Mouse (Mus musculus): ENCODE results near the gene Prkcb. TPM values are rescaled to one million over a fixed set of nuclear protein-coding genes. Genes with fewer than 3 reads are reported as not detected.
A peak's percentile ranks its signal among the peaks of the same experiment; 100 is the strongest.

The Prkcb gene
- polyA plus RNA-seq, 1 experiment from 2014 or later, result 12.7 TPM

DNA sequence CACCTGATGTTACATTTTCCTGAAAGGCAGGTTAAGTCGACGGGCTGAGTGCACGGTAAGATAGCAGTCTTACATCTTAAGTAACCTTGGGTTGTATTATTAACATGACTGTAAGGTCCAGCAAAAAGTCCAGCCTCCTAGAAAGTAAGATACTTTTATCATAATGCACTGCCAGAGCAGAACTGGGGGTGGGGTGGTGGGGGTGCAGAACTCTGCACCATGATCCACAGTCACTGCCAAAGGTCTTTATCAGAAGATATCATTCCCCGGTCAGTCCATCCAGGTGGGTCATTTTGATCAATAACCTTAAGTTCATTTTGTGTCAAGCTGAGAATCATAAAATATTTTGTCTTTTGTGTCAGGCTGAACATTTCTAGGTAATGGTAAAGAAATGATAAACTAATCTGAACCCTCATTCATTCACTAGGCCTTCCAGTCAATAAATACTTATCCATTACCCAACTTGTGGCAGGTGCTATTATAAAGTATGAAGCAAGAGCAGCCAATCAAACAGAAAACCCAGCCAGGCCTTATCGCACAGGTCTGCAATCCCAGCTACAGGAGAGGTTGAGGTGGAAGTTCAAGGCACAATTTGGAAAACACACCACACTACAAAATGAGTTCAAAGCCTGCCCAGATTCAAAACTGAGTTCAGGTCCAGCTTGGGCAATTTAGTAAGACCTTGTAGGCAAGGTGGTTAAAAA lies 369.0 kb downstream of the Prkcb start:
- no peak overlapping the region for H3K9ac ChIP-seq (ENCODE audit: low read length)
- H3K4me2 ChIP-seq (ENCODE audit: low read depth, low read length), result no peak overlapping the region
- H3K4me3 ChIP-seq (replicated peaks; ENCODE audit: low read length), result no peak overlapping the region
- H3K36me3 ChIP-seq (ENCODE audit: control insufficient read depth, insufficient read depth, low read length), result no peaks in the 10 kb centered on the region
- no peaks in the 10 kb centered on the region for H3K9me3 ChIP-seq (replicated peaks; ENCODE audit: control insufficient read depth, low read length)
- no peaks in the 10 kb centered on the region for H3K27me3 ChIP-seq (ENCODE audit: control insufficient read depth, insufficient read depth, low read length)
- 78% methylated on average over 5 of the region's 5 CpGs for WGBS
- ATAC-seq (ENCODE audit: insufficient read depth, low FRiP score), result peak; percentile 44; the same call in 1 of the 2 replicates
- no peak overlapping the region for H3K27ac ChIP-seq (ENCODE audit: low read length)
- no peaks in the 10 kb centered on the region for H3K4me1 ChIP-seq (ENCODE audit: control insufficient read depth, insufficient read depth, low read length)

DNA sequence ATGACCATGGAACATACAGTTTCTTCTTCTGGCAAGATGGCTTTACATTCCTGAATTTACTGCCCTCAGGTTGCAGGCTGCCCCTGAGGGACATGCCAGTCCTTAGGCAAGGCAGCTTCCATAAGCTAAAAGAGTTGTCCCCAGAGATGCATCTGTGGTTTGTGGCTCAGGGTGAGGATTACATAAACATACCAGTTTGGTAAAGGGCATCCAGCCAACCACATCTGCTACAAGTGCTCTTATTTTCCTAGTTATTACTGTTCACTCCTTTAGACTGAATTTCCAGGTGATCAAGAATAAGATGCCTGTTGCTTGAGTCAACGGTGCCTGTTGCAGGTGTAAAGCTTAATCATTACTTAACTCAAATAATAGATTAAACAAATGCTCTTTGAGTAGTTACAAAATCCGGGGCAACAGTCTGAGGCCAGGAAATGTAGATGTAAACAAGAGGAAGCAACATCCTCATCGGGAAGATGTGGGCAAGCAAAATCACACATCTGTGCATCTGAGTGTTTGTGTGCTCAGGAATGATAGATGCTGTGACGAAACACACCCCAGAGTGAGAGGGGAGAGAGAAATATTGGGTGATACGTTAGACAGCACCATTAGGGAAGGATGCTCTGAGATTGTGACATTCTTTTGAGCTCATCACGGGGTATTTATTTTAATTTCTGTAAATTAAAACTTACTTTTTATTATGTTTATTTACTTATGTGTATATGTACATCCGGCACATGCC lies 376.9 kb downstream of the Prkcb start:
- 38% methylated on average over 7 of the region's 7 CpGs for whole genome bisulfite sequencing
- H3K27ac ChIP-seq (ENCODE audit: low read length), result no peak overlapping the region
- no peaks in the 10 kb centered on the region for H3K27me3 ChIP-seq (ENCODE audit: control insufficient read depth, insufficient read depth, low read length)
- H3K4me2 ChIP-seq (ENCODE audit: low read depth, low read length), result no peak overlapping the region
- ATAC-seq (ENCODE audit: insufficient read depth, low FRiP score), result no peak
- H3K9me3 ChIP-seq (replicated peaks; ENCODE audit: control insufficient read depth, low read length), result no peaks in the 10 kb centered on the region
- H3K36me3 ChIP-seq (ENCODE audit: control insufficient read depth, insufficient read depth, low read length), result no peaks in the 10 kb centered on the region
- no peaks in the 10 kb centered on the region for H3K4me1 ChIP-seq (ENCODE audit: control insufficient read depth, insufficient read depth, low read length)
- no peak overlapping the region for H3K4me3 ChIP-seq (replicated peaks; ENCODE audit: low read length)
- H3K9ac ChIP-seq (ENCODE audit: low read length), result no peak overlapping the region

DNA sequence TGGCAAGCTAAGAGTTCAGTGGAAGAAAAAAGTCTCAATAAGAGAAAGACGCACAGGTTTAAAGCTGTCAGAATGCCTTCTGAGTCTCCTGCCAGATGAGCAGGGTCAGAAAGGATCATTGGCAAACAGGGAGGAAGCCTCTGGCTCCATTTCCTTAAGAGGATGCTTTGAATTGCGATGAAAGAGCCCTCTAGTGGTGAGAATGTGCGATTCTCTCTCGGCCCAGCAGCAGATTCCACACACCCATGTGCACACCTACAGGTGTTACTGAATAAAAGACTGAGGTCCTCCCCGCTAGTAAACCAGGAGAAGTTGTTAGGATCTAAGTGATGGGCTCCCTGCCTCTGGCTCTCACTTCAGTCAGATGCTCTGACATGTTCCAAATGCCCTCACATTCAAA lies 379.4 kb downstream of the Prkcb start:
- no peak overlapping the region for H3K4me3 ChIP-seq (replicated peaks; ENCODE audit: low read length)
- no peak for ATAC-seq (ENCODE audit: insufficient read depth, low FRiP score)
- peaks cover 6% of the 10 kb centered on the region; the same call in 1 of the 2 replicates for H3K27me3 ChIP-seq (ENCODE audit: control insufficient read depth, insufficient read depth, low read length)
- H3K36me3 ChIP-seq (ENCODE audit: control insufficient read depth, insufficient read depth, low read length), result no peaks in the 10 kb centered on the region
- H3K4me1 ChIP-seq (ENCODE audit: control insufficient read depth, insufficient read depth, low read length), result no peaks in the 10 kb centered on the region
- no peak overlapping the region for H3K9ac ChIP-seq (ENCODE audit: low read length)
- WGBS, result 26% methylated on average over 5 of the region's 5 CpGs
- H3K4me2 ChIP-seq (ENCODE audit: low read depth, low read length), result no peak overlapping the region
- H3K9me3 ChIP-seq (replicated peaks; ENCODE audit: control insufficient read depth, low read length), result no peaks in the 10 kb centered on the region
- H3K27ac ChIP-seq (ENCODE audit: low read length), result no peak overlapping the region

DNA sequence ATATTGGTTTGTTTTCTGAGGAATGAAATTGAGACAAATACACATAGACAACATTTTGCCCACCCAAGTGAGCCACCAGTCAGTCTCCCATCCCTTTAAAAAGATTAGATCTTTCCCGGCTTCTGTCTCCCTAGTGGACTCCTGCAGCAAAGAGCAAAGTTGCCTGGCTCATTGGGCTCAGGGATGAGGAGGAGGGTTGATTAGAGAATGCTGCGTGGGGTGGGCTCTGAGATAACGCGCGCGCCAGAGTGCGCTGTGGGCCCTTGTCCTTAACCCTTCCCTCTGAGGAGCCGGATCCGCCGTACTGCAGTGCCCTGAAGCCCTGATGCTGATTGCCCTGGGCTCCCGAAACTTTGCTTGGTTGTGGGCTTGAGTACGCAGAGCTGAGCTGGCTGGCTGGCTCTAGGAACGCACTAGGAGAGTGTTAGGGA lies 381.9 kb downstream of the Prkcb start, which contains the start of gene Cacng3:
Gene Cacng3 (plus strand): TSS at position 51 of the 431 bp plus-strand sequence.
- 20% methylated on average over 13 of the region's 13 CpGs for WGBS
- no peak within 1 kb of the TSS for H3K4me3 ChIP-seq (replicated peaks; ENCODE audit: low read length)
- H3K4me2 ChIP-seq (ENCODE audit: low read depth, low read length), result no peak within 1 kb of the TSS

DNA sequence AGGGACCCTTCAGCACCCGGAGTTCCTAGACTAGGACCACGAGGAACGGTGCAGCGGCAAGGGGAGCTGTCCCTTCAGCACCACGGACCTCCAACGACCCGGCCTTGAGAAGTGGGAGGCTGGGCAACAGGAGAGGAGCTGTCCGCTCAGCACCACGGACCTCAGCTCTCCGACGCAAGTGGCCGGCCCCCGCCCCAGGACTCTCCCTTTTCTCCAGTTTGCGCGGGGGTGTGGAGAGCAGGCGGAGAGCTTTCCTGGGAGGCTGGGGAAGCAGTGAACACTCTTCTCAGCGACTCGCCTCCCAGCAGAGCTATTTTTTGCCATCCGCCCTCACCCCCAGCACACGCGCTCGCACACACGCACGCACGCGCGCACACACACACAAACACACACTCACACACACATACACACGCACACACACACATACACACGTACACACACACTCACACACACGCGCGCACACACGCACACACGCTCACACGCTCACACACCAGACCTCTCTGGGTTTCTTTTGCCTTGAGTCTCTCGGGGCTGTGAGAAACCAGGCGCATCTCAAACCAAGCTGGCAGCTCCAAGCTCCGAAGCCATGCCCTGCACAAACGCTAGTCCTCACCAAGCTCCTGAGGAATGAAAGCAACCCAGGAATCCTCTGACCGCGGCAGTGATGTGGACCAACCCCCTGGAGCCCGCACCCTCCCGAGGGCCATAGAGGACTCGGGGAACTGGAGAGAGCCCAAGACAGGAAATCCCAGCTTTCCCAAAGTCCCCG lies 382.5 kb downstream of the Prkcb start:
- ATAC-seq (ENCODE audit: insufficient read depth, low FRiP score), result peak; percentile 86

More for the DNA sequence above, 381.9 kb downstream of the Prkcb start, which contains the start of gene Cacng3:
- H3K9me3 ChIP-seq (replicated peaks; ENCODE audit: control insufficient read depth, low read length), result no peaks in the 10 kb centered on the region
- no peak within 1 kb of the TSS for H3K9ac ChIP-seq (ENCODE audit: low read length)
- no peak; the same call in 1 of the 2 replicates for ATAC-seq (ENCODE audit: insufficient read depth, low FRiP score)
- no peaks in the 10 kb centered on the region for H3K36me3 ChIP-seq (ENCODE audit: control insufficient read depth, insufficient read depth, low read length)
- H3K27me3 ChIP-seq (ENCODE audit: control insufficient read depth, insufficient read depth, low read length), result peaks cover 6% of the 10 kb centered on the region; the same call in 1 of the 2 replicates
- no peaks in the 10 kb centered on the region for H3K4me1 ChIP-seq (ENCODE audit: control insufficient read depth, insufficient read depth, low read length)
- H3K27ac ChIP-seq (ENCODE audit: low read length), result no peak within 1 kb of the TSS

DNA sequence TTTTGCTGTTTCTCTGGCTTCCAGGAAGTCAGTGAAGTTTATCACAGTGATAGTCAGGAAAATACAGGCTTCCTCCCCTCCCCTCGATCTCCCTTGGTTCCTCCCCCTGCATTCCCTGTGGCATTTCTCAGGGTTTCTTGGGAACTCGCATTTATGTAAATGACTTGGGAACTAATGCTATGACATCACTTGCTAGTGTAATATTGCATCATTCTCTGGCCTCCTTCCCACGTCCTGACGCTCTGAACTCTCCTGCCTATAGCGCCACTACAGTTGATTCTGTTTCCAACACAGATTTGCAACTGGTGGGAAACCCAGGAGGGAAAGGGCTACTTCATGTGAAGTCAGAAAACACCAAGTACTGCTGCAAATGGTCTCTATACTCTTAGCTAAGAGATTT lies 384.4 kb downstream of the Prkcb start:
- H3K4me3 ChIP-seq (replicated peaks; ENCODE audit: low read length), result no peak overlapping the region
- peaks cover 6% of the 10 kb centered on the region; the same call in 1 of the 2 replicates for H3K27me3 ChIP-seq (ENCODE audit: control insufficient read depth, insufficient read depth, low read length)
- 44% methylated on average over 5 of the region's 5 CpGs for WGBS
- no peaks in the 10 kb centered on the region for H3K36me3 ChIP-seq (ENCODE audit: control insufficient read depth, insufficient read depth, low read length)
- H3K9ac ChIP-seq (ENCODE audit: low read length), result no peak overlapping the region
- no peak overlapping the region for H3K27ac ChIP-seq (ENCODE audit: low read length)
- H3K4me1 ChIP-seq (ENCODE audit: control insufficient read depth, insufficient read depth, low read length), result no peaks in the 10 kb centered on the region
- ATAC-seq (ENCODE audit: insufficient read depth, low FRiP score), result no peak
- H3K4me2 ChIP-seq (ENCODE audit: low read depth, low read length), result no peak overlapping the region
- H3K9me3 ChIP-seq (replicated peaks; ENCODE audit: control insufficient read depth, low read length), result no peaks in the 10 kb centered on the region

More for the DNA sequence above, 382.5 kb downstream of the Prkcb start:
- no peak overlapping the region for H3K9ac ChIP-seq (ENCODE audit: low read length)
- H3K4me3 ChIP-seq (replicated peaks; ENCODE audit: low read length), result no peak overlapping the region
- H3K4me2 ChIP-seq (ENCODE audit: low read depth, low read length), result no peak overlapping the region
- no peaks in the 10 kb centered on the region for H3K4me1 ChIP-seq (ENCODE audit: control insufficient read depth, insufficient read depth, low read length)
- H3K36me3 ChIP-seq (ENCODE audit: control insufficient read depth, insufficient read depth, low read length), result no peaks in the 10 kb centered on the region
- H3K9me3 ChIP-seq (replicated peaks; ENCODE audit: control insufficient read depth, low read length), result no peaks in the 10 kb centered on the region
- H3K27me3 ChIP-seq (ENCODE audit: control insufficient read depth, insufficient read depth, low read length), result peaks cover 6% of the 10 kb centered on the region; the same call in 1 of the 2 replicates
- H3K27ac ChIP-seq (ENCODE audit: low read length), result no peak overlapping the region
- 11% methylated on average over 45 of the region's 45 CpGs for WGBS

DNA sequence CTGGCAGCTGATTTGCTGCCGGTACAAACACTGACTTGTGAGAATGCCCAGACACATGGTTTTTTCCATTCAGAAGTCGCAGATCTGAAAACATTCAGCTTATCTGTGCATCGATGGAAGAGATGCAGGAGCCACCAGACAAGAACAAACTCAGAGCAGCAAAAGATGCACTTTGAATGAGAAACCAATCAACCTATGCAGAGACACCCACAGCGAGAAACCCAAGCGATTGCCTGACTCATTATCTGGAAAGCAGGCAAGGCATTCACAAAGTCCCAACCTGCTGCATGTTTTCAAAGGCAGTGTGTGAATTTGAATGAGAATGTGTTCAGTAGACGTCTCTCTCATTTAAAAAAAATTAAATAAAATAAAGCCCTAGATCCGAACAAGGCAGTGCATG lies 386.7 kb downstream of the Prkcb start:
- Histone ChIP-seq H3K36me3 (ENCODE audit: control insufficient read depth, insufficient read depth, low read length) (no peaks in the 10 kb centered on the region), H3K4me1 (ENCODE audit: control insufficient read depth, insufficient read depth, low read length) (no peaks in the 10 kb centered on the region), H3K27ac (ENCODE audit: low read length) (no peak overlapping the region), H3K9me3 (replicated peaks; ENCODE audit: control insufficient read depth, low read length) (no peaks in the 10 kb centered on the region), H3K9ac (ENCODE audit: low read length) (no peak overlapping the region), H3K4me3 (replicated peaks; ENCODE audit: low read length) (no peak overlapping the region), H3K4me2 (ENCODE audit: low read depth, low read length) (no peak overlapping the region), H3K27me3 (ENCODE audit: control insufficient read depth, insufficient read depth, low read length) (peaks cover 6% of the 10 kb centered on the region; the same call in 1 of the 2 replicates)
- WGBS, result 77% methylated on average over 7 of the region's 7 CpGs
- ATAC-seq (ENCODE audit: insufficient read depth, low FRiP score), result no peak
